Mouse (Mus musculus) mature B cell (primary cell): ENCODE results near the gene Chgb.

Experiments
- in situ Hi-C: fragments of 300-500 bp; cut with MboI; formaldehyde crosslinking; loops from 2 replicates; pipeline ENCODE4 v1.14.3; 2019

Gene Chgb

DNA sequence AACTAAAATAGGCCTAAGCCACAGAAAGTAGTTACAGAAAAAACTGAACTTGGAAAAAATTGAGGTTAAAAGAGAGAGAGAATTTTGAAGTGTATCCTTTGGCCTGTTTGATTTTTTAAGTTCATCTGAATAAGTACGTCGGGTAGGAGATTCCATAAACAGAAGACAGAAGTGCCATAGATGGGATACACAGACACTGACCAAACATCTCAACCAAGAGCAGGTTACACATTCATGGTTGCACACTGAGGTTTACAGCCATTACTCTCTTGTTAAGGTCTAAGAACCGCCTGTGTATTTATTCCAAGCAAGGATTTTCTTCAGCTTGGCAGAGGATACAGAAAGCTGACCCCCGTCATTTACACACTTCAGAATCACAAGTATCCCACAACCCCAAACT, at the start of gene Chgb:
Gene Chgb, plus strand, starts transcription at position 301 of the 400 bp plus-strand sequence.
- in situ Hi-C loops: no loop called here

GRCm38 (mm10) chr2:132732940-132733339, 48.1 kb upstream of the Chgb start:
- in situ Hi-C loops: no loop called here

DNA sequence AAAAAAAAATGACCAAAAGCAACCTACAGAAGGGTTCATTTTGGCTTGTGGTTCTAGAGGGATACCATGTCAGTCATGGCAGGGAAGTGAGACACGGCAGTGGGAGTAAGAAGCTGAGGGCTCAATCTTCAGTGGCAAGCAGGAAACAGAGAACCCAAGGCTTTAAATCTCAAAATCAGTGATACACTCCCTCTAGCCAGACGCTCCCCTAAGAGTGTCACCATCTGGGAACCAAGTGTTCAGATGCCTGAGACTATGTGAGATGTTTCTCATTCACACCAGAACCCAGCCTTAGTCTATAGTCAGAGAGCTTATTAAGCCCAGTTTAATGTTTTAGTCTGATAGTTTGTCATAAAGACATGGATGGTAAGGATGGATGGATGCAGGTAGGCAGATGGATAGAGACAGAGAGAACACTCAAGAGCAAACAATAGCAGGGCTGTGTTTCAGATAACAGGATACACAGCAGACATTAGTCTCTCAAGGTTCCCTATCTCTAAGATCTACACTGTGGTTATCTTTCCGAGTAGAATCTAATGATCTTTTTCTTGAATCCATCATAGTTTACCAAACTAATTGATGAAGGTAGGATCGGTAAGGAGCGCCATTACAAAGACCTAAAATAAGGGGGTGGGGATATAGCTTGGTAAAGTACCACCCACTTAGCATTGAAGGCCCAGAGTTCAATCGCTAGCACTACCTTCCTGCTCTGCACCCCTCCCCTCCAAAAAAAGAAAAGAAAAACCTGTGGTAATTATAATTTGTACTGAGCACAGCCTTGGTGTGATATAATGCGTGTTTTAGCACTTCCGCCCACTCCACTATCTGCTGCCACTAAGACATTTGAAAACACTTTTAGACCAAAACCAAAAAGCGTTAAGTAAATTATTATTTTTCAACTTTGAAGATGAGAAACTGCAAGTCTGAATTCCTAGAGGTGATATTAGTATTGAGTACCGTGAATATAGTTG, 47.2 kb upstream of the Chgb start:
- in situ Hi-C loops: no loop called here

DNA sequence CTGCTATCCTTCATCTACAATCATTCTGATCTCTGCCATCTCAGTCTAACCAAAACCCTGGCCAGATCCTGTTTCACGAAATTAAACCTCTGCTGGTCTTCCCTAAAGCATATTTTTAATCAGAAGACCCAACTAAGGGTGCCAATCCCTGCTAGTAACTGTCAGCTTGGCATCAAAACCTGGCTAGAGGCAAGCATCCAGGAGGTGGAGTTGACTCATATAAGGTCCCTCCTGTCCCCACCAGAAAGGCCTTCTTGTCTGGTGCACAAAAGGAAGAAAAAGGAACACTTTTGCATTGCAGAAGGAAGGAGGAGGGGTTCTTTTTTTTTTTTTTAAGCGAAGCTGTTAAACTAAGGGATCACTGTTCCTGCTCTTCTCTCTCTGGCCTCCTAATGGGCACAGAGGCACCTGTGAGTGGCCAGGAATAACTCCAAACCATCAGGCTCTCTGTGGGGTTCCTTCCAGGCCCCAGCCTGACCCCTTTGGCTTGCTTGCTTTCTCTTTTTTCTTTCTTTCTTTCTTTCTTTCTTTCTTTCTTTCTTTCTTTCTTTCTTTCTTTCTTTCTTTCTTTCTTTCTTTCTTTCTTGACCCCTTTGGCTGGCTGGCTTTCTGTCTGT, 42.2 kb upstream of the Chgb start:
- in situ Hi-C loops: no loop called here

DNA sequence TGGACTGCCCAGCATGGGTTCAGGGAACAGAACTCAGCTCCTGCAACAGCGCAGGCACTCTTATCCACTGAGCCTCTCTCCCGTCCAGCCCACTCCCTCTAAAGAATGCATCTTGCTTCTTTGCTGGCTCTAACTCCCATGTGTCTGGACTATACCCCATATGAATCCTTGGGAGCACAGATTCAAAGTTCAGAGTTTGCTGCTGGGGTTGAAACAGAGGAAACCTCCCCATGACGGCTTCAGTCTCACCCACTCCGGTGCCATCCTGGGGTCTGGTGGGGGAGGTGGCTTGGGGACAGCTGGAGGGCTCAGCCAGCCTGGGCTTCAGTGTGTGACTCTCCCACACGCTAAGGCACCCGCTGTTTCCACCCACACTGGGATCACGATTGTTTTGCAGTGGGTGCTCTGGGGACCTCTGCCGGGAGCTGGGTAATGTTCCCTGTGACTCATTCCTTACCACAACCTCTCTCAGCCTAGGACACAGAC, 39.2 kb upstream of the Chgb start:
- in situ Hi-C loops: no loop called here

- in situ Hi-C loops: no loop called here
These were observed 36.2 kb upstream of the Chgb start for GRCm38 (mm10) chr2:132744866-132745265.

DNA sequence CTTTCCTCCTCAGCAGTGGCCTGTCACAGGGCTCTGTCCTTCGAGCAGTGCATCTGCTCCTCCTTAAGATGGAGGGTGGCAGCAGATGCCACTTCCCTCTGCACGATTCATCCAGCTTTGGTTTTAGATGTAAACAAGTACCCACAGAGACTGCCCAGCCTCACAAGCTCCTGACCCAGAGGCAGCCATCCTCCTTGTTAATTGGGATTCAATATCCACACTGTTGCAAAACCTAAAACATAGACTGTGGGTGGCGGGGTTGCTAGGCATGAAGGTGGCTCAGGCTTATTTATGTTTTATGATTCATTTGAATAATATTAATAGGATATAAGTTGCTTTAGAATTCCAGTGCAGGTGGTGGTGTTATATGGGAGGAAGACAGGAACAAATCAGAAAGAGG, 35.0 kb upstream of the Chgb start:
- in situ Hi-C loops: no loop called here

DNA sequence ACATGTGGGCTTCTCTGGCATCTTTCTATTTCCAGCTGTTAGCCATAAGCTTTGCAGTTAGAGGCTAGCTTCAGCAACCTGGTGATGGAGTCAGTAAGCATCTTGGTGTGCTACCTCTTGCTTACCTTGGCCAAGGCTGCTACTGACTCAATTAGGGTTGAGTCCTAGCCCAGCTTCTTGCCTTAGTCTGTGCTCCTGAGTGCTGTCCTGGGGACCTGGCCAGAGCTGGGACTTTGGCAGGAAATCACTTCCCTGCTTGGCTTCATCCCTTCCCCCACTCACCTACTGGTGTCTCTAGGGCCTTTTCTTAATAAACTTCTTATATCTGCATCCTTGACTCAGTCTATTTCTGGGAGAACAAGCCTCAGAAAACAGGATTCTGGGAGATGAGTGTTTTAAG, 30.4 kb upstream of the Chgb start:
- in situ Hi-C loops: no loop called here

GRCm38 (mm10) chr2:132751141-132752066, 29.7 kb upstream of the Chgb start:
- in situ Hi-C loops: no loop called here

GRCm38 (mm10) chr2:132752398-132752797, 28.7 kb upstream of the Chgb start:
- in situ Hi-C loops: no loop called here

- in situ Hi-C loops: no loop called here
These were observed 27.9 kb upstream of the Chgb start for GRCm38 (mm10) chr2:132753137-132753536.

GRCm38 (mm10) chr2:132757911-132758310, 23.2 kb upstream of the Chgb start:
- in situ Hi-C loops: no loop called here

DNA sequence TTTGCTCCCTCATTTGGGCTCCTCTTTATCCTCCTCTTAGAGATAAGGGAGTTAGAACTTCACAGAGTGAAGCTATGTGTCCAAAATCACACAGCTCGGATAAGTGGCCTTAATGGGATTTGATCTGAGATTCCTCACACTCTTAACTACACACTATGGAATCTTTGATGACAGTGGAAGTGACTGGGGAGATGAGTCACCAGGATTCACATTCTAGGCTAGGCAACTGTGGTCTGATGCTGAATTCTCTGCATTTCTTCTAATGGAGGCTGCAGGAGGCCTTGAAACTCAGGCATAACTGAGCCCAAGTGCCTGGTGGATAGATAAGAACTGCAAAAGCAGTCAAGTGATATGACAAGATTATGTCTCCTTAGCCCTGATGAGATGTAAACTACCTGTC, 10.3 kb upstream of the Chgb start:
- in situ Hi-C loops: no loop called here

- in situ Hi-C loops: no loop called here
These were observed 476 bp downstream of the Chgb start for GRCm38 (mm10) chr2:132781439-132782068.

GRCm38 (mm10) chr2:132784039-132784438, 3.0 kb downstream of the Chgb start:
- in situ Hi-C loops: no loop called here

DNA sequence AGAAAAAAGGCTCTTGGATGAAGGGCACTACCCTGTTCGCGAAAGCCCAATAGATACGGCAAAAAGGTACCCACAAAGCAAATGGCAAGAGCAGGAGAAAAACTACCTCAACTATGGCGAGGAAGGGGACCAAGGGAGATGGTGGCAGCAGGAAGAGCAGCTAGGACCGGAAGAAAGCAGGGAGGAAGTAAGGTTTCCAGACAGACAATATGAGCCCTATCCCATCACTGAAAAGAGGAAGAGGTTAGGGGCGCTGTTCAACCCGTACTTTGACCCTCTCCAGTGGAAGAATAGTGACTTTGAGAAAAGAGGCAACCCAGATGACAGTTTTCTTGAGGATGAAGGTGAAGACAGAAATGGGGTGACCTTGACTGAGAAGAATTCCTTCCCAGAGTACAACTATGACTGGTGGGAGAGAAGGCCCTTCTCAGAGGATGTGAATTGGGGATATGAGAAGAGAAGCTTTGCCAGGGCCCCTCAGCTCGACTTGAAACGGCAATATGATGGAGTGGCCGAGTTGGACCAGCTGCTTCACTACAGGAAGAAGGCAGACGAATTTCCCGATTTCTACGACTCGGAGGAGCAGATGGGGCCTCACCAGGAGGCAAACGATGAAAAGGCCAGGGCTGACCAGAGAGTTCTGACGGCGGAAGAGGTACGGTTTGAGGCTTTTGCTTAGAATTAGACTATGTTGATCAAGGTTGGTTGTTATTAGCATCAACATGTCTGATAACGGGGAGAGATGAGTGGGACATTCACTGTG, 12.5 kb downstream of the Chgb start:
- in situ Hi-C loops: no loop called here

GRCm38 (mm10) chr2:132794204-132794586, 13.1 kb downstream of the Chgb start:
- in situ Hi-C loops: no loop called here

DNA sequence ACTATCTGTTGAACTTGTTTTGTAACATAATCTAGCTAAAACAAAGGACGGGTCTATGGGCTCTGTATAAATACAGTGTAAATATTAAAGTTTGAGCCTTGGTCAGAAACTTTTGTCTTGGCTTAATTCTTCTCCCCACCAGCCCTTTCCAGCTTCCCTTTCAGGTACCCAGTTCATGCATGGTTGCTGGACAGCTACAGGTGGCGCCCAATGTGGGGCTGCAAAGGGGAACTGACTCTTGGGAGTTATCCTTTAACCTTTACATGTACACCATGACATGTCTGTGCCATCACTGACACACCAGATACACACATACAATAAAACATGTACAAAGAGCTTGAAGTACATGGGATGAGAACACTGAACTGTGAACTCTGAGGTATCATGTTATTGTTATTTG, 21.9 kb downstream of the Chgb start:
- in situ Hi-C loops: no loop called here

DNA sequence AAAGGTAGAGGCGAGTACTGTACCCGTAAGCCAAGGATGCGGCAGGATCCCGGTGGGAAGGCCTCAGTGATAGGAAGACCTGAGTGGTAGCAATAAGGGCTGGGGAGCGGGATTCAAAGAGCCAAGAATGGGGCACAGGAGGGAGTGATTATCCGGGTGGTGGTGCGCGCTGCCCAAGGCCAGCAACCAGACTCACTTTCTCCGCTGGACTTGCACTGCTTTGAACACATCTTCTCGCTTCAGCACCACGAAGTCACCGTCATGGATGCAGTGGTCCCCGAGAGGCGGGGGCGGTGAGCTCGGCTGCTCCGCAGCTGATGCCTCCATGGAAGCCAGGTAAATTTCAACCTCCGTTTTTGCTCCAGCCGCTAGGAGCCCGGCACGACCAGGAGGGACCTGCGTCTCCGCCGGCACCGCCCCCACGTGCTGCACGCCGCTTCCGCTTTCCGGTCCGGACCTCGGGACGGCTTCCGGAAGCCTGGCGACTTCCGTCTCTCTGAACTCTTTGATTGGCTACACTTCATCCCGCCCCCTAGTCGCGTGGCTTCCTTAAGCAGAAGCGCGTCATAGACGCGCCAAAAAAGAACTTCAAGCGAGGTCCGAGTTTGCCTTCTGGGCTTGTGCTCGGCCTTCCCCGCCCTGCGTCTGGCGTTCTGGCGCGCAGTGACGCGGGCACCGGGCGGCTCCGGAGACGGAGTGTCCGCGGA, 34.7 kb downstream of the Chgb start, which contains the start of the genes Trmt6 and Mcm8:
Gene Trmt6, minus strand, starts transcription at position 448 of the 707 bp plus-strand sequence.
Gene Mcm8, plus strand, starts transcription at position 534 of the 707 bp plus-strand sequence.
- in situ Hi-C loops: no loop called here

DNA sequence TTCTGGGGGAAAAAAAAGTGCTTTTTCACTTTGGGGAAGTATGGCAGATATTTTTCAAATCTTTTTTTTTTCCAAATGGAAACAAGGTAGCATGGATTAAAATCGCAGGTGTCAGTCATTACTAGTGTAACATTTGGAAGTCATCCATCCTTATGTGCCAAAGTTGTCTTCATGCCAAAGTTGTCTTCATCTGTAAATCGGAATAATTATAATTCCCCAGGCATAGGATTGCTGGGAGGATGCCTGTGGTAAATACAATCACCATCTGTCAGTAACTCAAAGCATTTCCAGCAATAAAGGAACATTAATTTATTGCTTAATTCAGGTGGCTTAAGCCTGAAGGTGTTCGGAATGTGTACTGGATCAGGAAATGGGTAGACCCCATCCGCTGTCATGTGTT, 60.0 kb downstream of the Chgb start:
- in situ Hi-C loops: no loop called here
